Mouse (Mus musculus): Measurements from ENCODE around the gene Vil1. TPM values are rescaled to one million over a fixed set of nuclear protein-coding genes. Genes with fewer than 3 reads are reported as not detected.

The Vil1 gene
- polyA plus RNA-seq, 1 experiment from 2014 or later = 0.19 TPM

DNA sequence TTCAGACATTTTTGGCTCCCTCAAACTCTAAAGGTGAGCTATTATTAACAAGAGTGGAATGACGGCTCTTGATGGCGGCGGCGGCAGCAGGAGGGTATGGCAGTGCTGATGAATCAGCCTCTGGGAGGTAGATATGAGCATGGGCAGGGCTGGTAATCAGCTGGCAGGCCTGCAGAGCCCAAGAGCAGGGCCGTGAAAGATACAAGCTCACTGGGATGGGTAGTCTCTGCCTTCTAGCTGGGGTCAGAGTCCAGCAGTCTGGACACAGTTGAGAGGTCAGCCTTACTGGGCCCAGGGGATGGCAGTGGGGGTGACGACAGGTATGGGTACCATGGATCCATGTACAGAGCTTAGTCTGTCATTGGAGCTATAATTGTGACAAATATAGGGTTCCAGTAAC lies 24.0 kb downstream of the Vil1 start:
- H3K4me2 ChIP-seq (ENCODE audit: low read depth, low read length) = no peak overlapping the region
- no peak overlapping the region for H3K27ac ChIP-seq (ENCODE audit: low read depth)
- H3K27me3 ChIP-seq (ENCODE audit: insufficient read depth, low read length) = no peaks in the 10 kb centered on the region
- ATAC-seq = no peak
- H3K36me3 ChIP-seq (replicated peaks; ENCODE audit: insufficient read depth, low read length) = peaks cover 20% of the 10 kb centered on the region
- no peaks in the 10 kb centered on the region for H3K9me3 ChIP-seq (ENCODE audit: low read length)
- 82% methylated on average over 6 of the region's 6 CpGs for WGBS (ENCODE audit: insufficient replicate concordance)
- no peak overlapping the region for H3K4me3 ChIP-seq (ENCODE audit: low read depth, low read length)
- no peak for DNase-seq
- TF ChIP-seq CTCF (IDR thresholded peaks at IDR 0.05; ENCODE audit: low read depth) = no peak
- no peak overlapping the region for H3K9ac ChIP-seq (replicated peaks)
- H3K4me1 ChIP-seq (ENCODE audit: insufficient read depth) = peaks cover 24% of the 10 kb centered on the region

DNA sequence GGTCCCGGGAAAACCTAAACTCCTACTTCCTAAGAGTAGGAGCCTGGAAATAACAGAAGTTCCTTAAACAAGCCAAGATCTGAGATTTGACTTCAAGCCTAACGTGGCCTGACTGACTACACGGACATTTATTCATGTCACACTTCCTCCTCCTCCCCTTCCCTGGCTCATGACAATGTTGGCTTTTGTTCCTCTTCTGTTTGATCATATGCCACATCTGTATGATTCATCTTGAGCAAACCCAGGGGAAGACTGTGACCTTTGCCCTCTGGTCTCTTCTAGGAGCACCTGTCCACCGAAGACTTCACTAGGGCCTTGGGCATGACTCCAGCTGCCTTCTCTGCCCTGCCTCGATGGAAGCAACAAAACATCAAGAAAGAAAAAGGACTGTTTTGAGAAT lies 25.4 kb downstream of the Vil1 start:
- ATAC-seq (no peak), DNase-seq (no peak)
- WGBS (ENCODE audit: insufficient replicate concordance) = 62% methylated on average over 5 of the region's 5 CpGs
- Histone ChIP-seq H3K27me3 (ENCODE audit: insufficient read depth, low read length) (no peaks in the 10 kb centered on the region), H3K9me3 (ENCODE audit: low read length) (no peaks in the 10 kb centered on the region), H3K36me3 (replicated peaks; ENCODE audit: insufficient read depth, low read length) (peaks cover 32% of the 10 kb centered on the region), H3K9ac (replicated peaks) (no peak overlapping the region), H3K4me2 (ENCODE audit: low read depth, low read length) (no peak overlapping the region), H3K4me3 (ENCODE audit: low read depth, low read length) (no peak overlapping the region), H3K4me1 (ENCODE audit: insufficient read depth) (peaks cover 23% of the 10 kb centered on the region), H3K27ac (ENCODE audit: low read depth) (0 out of 2 replicates have a peak overlapping the region, but pooled peaks have one; percentile 35)
- TF ChIP-seq CTCF (IDR thresholded peaks at IDR 0.05; ENCODE audit: low read depth) (no peak), EP300 (IDR thresholded peaks at IDR 0.05; ENCODE audit: low read depth) (no peak)

DNA sequence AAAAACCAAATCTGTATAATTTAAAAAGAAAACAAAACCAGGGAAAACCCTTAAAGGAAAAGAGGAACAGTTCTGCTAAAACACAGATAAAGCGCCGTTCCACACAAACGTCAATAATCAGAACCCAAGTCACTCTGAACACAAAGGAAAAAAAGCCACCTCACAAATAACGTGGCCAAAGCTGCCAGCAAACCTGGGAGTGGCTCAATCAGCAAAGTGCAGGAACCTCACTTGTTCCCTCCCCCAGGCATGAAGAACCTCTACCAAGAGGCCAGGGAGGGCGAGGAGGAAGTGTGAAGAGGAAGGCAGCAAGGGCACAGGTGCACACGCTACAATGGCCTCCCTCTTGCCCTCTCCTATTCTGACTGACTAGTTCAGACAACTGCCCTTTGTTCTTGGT lies 26.4 kb downstream of the Vil1 start:
- no peak overlapping the region for H3K9ac ChIP-seq (replicated peaks)
- 28% methylated on average over 6 of the region's 6 CpGs for WGBS (ENCODE audit: insufficient replicate concordance)
- H3K4me3 ChIP-seq (ENCODE audit: low read depth, low read length) = no peak overlapping the region
- H3K36me3 ChIP-seq (replicated peaks; ENCODE audit: insufficient read depth, low read length) = peaks cover 38% of the 10 kb centered on the region
- peak; percentile 47; the same call in 1 of the 2 replicates for ATAC-seq
- H3K4me2 ChIP-seq (ENCODE audit: low read depth, low read length) = no peak overlapping the region
- H3K27ac ChIP-seq (ENCODE audit: low read depth) = peak overlapping the region; percentile 49; the same call in 1 of the 2 replicates
- DNase-seq = no peak
- H3K4me1 ChIP-seq (ENCODE audit: insufficient read depth) = peaks cover 22% of the 10 kb centered on the region
- no peaks in the 10 kb centered on the region for H3K9me3 ChIP-seq (ENCODE audit: low read length)
- H3K27me3 ChIP-seq (ENCODE audit: insufficient read depth, low read length) = no peaks in the 10 kb centered on the region
- TF ChIP-seq EP300 (IDR thresholded peaks at IDR 0.05; ENCODE audit: low read depth) (no peak), CTCF (IDR thresholded peaks at IDR 0.05; ENCODE audit: low read depth) (no peak)

DNA sequence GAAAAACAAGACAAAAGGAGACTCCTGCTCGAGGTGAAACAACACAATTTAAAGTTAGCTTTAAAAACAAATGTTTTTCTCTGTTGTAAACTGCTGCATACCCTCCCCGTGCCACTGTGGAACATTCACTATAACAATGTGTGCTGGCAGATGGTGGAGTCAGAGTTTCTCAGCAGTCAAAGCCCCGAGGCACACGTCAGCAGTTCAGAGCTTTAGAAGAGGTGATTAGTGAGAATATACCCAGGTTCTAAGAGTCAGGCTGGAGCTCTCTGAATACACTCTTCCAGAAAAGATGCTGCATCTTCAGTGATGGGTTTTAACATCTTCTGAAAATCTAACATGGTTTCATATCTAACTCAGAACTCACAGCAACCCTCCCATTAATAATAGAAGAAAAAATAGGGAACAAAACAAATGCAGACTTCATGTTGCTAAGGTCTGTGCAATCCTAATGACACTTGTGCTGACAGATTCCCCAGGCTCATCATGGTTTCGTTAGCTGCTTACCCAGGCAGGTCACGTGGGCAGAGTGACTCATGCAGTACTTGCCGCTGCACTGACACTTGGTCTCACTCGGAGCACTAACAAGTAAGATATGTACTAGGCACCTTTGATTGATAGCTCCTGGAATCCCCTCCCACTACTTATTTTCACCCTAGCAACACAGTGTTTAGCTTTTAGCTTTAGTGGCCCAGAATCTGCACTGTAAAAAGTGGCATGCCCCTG lies 28.7 kb downstream of the Vil1 start:
- Histone ChIP-seq H3K9me3 (ENCODE audit: low read length) (no peaks in the 10 kb centered on the region), H3K4me3 (ENCODE audit: low read depth, low read length) (no peak overlapping the region), H3K4me1 (ENCODE audit: insufficient read depth) (peaks cover 22% of the 10 kb centered on the region), H3K9ac (replicated peaks) (0 out of 2 replicates have a peak overlapping the region, but pooled peaks have one; percentile 13), H3K4me2 (ENCODE audit: low read depth, low read length) (no peak overlapping the region), H3K27ac (ENCODE audit: low read depth) (no peak overlapping the region; the same call in 1 of the 2 replicates), H3K27me3 (ENCODE audit: insufficient read depth, low read length) (no peaks in the 10 kb centered on the region), H3K36me3 (replicated peaks; ENCODE audit: insufficient read depth, low read length) (peaks cover 52% of the 10 kb centered on the region)
- ATAC-seq = peak; percentile 38; the same call in 1 of the 2 replicates
- DNase-seq = no peak
- WGBS (ENCODE audit: insufficient replicate concordance) = 82% methylated on average over 8 of the region's 8 CpGs
- TF ChIP-seq CTCF (IDR thresholded peaks at IDR 0.05; ENCODE audit: low read depth) = no peak
- TF ChIP-seq EP300 (IDR thresholded peaks at IDR 0.05; ENCODE audit: low read depth) = no peak

DNA sequence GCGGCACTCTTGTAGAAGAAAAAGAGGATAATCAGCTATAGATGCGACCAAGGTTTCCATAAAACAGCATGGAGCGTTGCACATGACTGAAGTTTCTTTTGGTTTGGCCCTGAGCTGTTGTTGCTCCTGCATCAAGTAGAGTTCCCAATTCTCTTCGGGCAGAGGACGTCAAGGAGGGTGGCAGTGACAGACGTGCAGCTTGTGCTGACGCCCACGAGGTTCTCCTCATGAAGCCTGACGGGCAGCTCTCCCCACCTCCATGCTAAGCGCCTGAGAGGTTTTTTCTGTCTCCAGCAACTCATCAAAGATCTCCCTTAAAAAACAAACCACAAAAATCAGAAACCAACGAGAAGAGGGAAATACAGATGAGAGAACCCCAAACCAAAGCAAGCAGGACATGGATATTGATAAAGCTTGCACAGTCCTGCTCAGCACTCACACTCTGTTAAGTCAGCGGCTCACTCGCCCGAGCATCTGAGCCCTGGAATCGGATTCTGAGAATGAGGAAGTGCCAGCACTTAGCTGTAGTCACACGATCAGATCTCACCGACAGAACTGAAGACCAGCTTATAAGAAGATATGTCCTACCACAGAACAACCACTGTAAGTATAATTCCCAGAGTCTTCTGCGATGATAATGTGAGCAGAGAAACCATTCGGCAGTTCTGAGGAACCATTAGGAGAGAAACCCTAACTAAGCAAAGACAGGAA lies 30.1 kb downstream of the Vil1 start:
- DNase-seq = no peak

DNA sequence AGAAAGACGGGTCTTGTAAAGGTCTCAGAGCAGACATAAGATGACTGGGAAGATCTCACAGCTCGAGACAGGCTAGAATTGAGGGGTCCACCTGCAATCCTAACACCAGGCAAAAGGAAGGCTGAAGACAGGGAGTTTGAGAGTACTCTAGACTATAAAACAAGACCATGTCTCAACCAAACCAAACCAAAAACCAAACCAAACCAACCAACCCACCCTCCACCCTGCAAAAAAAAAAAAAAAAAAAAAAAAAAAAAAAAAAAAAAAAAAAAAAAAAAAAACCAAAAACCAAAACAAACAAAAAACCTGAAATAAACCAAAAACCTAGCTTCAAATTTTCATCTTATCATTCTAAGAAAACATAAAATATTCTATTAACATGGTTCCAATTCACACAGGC lies 35.4 kb downstream of the Vil1 start:
- Histone ChIP-seq H3K9ac (replicated peaks) (no peak overlapping the region), H3K27me3 (ENCODE audit: insufficient read depth, low read length) (no peaks in the 10 kb centered on the region), H3K27ac (ENCODE audit: low read depth) (no peak overlapping the region), H3K4me2 (ENCODE audit: low read depth, low read length) (no peak overlapping the region), H3K4me3 (ENCODE audit: low read depth, low read length) (no peak overlapping the region), H3K4me1 (ENCODE audit: insufficient read depth) (no peaks in the 10 kb centered on the region), H3K36me3 (replicated peaks; ENCODE audit: insufficient read depth, low read length) (peaks cover 46% of the 10 kb centered on the region), H3K9me3 (ENCODE audit: low read length) (no peaks in the 10 kb centered on the region)
- 83% methylated on average over 2 of the region's 2 CpGs for WGBS (ENCODE audit: insufficient replicate concordance)
- no peak for ATAC-seq
- no peak for DNase-seq
- TF ChIP-seq EP300 (IDR thresholded peaks at IDR 0.05; ENCODE audit: low read depth) = no peak
- TF ChIP-seq CTCF (IDR thresholded peaks at IDR 0.05; ENCODE audit: low read depth) = no peak

More for the DNA sequence above, 30.1 kb downstream of the Vil1 start:
- Histone ChIP-seq H3K4me3 (ENCODE audit: low read depth, low read length) (no peak overlapping the region), H3K4me1 (ENCODE audit: insufficient read depth) (peaks cover 17% of the 10 kb centered on the region), H3K27ac (ENCODE audit: low read depth) (no peak overlapping the region), H3K4me2 (ENCODE audit: low read depth, low read length) (no peak overlapping the region), H3K9me3 (ENCODE audit: low read length) (no peaks in the 10 kb centered on the region), H3K9ac (replicated peaks) (no peak overlapping the region), H3K36me3 (replicated peaks; ENCODE audit: insufficient read depth, low read length) (peaks cover 53% of the 10 kb centered on the region), H3K27me3 (ENCODE audit: insufficient read depth, low read length) (no peaks in the 10 kb centered on the region)
- ATAC-seq = no peak
- 74% methylated on average over 19 of the region's 19 CpGs for WGBS (ENCODE audit: insufficient replicate concordance)
- TF ChIP-seq EP300 (IDR thresholded peaks at IDR 0.05; ENCODE audit: low read depth) (no peak), CTCF (IDR thresholded peaks at IDR 0.05; ENCODE audit: low read depth) (no peak)

All from liver, postnatal 0 days (tissue).